Mouse (Mus musculus): ENCODE data around the gene Myo10.

Myo10 gene

DNA sequence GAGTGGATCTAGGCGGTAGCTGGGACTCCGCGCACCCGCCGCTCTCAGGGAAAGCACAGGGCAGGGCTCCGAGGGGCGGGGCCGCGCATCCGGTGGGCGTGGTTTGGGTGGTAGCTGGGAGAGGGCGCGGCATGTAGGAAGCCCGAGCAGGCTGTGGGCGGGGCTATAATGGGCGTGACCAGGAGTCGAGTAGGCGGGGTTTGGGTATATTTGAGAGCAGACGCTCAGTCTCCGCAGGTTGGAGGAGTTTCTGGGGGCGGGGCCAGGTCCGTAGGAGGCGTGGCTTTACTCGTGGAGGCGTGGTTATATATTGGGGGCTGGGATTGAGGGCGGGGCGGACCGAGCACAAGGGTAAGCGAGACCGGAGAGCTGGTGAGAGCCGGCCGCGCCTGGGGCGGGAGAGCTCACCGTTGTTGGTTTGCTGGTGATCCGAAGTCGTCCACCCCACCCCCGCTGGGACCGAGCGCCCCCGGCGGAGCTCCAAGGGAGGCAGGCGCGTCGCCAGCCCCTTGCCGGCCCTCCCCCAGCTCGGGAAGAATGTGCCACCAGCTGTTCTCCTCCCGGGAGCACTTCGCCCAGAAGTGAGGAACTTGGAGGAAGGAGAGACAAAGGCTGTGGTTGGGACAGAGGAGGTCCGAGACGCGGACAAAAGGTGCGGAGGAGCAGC lies at the start of gene Myo10:
Myo10 (plus strand) TSS at position 326 of the 667 bp plus-strand sequence.
- DNase-seq (ENCODE audit: low spot score) = peak; percentile 100

DNA sequence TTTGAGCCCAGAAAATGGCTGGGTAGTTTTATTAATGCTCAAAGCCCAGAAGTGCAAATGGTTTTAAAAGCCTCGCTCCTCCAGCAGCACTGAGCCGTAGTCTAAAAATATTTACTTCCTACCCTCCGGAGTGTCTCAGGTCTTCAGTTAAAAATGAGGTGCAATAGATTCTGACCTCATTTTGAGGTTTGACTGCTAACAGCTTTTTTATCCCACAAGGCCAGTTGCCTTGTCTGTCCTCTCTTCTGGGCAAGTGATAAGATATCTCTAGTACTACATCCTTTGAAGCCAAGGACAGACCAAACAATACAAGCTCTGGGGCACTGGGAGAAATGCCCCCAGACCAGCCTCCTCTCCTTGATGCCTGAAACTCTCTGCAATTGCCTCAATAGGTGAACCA lies 49.2 kb upstream of the Myo10 start:
- DNase-seq (ENCODE audit: low spot score) = no peak

DNA sequence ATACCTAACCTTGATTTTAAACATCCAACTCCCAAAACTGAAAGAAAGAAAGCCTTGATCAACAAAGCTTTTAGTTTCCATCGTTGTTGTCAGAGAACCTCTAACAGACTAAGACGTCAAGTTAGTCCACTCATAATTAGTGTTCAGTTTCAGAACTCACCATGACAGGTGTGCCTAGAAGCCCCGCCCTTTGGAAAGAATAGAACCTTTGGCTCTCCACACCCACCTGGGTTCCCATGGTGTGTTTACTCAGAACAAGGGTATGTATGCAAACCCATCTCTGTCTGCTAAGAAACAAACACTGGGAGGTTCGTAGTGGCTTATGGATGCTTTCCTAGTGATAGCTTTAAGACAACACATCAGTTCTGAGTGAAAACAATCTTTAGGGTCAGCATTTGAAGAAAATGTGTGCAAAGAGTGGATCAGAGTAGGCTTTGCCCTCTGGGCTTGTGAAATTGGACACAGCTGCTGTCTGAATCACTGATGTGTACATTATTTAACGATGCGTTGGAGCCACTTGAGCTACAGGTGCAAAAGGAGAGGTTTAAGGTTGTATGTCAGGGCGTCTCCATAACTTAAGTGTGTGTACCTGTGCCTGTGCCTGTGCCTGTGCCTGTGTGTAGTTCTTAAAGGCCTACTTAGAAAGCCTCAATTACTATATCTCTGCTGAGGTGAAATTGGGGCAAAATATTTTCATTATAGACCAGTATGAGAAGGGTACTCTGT lies 48.3 kb upstream of the Myo10 start:
- no peak for DNase-seq (ENCODE audit: low spot score)

DNA sequence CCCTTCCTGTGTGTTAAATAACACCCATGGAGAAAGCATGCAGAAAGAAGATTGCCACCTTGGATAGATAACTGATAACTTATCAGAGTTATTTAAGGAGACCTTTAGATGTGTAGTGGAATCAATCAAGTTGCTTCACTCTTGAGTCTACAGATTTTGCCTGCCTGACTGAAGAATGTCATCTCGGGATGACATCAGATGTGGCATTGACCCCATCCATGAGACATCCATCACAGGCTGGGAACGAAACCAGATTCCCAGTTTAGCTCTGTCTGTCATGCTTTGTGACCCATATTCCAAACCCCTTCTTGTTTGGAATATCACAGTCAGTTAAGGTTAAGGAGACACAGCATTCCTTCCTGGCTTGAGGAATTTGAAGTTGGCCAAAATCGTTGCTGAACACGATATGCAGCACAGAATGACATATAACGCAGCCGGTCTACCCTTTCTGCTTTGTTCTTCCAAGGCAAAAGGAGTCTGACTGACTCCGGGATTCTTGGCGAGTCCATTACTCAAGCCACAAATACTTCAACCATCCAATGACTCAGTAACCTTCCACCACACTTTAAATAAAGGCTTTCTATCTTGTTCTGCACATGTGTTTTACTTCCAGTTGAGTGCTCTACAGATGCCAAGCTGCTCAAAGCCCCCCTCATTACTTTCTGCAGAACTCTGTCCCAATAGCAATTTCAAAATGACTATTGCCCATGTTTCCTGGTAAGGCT lies 44.8 kb upstream of the Myo10 start:
- DNase-seq (ENCODE audit: low spot score) = no peak

DNA sequence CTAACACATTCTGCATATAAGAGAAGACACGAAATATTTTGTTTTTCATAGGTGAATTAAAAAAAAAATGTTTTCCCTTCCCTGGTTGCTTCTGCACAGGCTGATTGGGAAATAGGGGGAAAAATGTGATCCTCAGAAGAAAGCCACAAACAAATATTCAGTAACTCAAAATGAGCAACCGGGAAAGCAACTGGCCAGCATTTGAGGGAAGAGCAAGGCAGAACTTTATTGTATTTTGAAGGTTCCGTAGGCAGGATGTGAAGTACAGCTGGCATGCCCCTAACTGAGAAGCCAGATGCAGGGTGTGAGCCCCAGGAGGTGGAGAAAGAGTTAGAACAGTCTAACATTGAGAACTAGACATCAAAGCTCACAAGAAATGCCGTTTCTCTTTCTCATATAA lies 44.0 kb upstream of the Myo10 start:
- DNase-seq (ENCODE audit: low spot score) = no peak

DNA sequence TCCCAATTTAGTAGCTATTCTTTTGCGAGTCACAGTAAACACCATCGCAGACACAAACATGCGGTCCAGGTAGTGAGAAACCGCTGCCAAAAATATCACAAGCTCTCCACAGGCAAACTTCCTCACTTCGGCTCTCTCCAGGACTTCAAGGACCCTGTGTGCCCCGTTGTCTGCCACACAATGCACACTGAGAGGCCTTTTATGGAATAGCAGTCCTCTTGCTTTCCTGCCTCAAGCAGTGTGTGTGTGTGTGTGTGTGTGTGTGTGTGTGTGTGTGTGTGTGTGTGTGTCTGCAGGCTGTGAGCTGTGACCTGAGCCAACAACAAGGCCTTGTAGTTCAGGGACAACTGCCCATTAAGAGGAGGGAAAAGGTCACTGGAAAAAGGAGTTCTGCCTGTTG lies 41.6 kb upstream of the Myo10 start:
- DNase-seq (ENCODE audit: low spot score) = no peak

DNA sequence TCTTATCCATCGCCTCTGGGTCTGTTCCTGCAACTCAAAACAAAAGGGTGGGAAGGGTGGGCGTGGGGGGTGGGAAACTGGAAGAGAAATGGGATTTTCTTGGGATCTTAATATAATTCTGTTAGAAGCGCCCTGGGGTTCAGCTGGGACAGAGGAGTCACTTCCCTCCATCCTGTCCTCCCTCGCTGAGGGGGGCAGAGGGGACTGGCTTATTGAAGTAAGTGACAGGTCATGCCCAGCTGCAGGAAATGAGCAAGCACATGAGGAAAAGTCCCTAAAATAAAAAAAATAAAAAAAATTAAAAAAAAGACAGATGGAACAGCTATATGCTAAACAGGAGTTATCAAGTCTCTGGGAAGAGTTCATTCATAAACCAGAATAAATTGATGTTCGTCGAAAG lies 40.3 kb upstream of the Myo10 start:
- DNase-seq (ENCODE audit: low spot score) = no peak

DNA sequence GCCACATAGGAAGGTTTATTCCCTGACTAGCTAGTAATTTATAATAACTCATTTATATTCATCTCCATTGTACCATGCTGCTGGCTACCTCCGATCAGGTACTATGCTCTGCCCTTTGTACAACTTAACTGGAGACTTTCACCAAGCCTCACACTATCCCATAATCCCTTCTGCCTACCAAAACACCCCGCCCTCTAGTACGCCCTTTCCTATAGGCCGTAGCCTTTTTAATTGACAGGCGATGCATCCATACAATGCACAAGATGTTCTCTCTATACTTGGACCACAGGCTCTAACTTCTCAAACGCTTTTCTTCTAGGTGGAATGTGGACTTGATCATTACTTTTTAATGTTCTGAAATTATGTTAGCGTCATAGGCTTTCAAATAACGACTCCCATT lies 39.0 kb upstream of the Myo10 start:
- DNase-seq (ENCODE audit: low spot score) = no peak

DNA sequence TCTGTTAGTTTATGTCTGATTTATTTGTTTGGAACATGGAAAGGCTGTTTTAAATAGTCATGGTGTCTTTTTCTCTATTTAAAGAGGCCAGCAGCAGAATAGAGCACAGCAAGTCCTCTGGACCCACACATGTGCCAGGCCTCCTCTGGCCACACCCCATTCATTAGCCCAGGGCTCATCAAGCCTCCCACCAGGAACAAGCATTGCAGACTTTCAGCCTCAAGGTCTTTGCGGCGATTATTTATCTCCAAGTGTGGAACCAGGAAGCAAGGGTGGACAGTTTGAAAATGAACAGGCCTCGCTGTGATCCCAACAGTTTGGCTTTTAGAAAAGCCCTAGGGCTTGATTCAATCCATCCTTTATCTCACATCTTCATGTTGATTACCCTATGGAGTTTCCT lies 35.5 kb upstream of the Myo10 start:
- DNase-seq (ENCODE audit: low spot score) = no peak

DNA sequence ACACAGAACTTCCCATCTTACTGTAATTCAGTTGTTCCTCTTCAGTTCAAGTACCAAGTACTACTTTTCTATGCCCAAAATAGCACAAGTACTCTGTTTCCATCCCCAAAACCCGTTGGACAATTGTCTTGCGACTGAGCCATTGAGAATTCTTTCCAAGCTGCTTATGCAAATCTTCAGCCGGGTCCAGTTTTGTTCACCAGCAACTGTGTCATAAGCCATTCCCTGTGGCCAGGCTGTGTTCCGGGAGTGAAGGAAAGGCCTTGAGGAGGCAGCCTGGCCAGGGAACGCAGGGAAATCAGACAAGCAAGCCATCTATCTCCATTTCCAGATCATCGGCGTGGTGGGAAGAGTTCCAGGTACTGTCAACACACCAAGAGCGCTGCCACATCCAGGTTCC lies 34.4 kb upstream of the Myo10 start:
- DNase-seq (ENCODE audit: low spot score) = no peak

DNA sequence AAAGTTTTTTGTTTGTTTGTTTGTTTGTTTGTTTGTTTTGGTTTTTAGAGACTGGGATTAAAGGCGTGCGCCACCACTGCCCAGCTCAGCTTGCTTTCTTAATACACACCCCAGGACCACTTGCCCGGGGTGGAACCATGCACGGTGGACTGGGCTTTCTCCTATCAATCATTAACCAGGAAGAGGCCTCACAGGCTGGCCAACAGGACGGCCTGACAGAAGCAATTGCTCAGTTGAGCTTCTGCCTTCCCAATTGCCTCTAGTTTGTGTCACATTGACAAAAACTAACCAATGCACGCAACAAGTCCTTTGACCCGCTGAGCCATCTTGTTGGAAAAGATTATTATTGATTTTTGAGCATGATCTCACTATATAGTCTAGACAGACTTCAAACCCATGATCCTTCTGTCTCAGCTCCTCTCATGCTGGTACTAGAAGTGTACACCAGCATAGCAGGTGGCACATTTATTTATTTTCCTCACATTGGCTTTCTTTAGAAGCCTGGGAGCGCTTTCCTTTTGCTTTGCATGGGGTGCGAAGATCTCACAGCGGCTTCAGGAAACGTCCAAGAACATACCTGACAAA lies 32.9 kb upstream of the Myo10 start:
- no peak for DNase-seq (ENCODE audit: low spot score)

DNA sequence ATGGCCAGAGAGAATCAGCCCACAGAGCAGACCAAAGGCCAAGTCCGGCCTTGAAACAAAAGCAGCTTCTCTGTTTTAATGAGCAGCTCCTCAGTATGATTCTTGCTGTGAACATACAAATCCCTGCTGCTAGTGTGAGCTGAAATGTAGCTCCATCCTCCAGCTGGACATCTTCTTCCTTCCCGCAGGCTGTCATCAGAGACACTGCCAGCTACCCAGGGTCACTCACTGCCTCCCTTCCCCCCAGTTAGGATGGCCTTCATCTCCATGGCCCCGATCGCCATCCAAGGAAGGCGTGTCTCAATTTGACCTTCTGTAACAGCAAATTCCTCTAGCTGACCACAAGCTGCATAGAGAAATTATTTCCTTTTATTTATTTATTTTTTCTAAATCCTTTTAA lies 32.4 kb upstream of the Myo10 start:
- no peak for DNase-seq (ENCODE audit: low spot score)

DNA sequence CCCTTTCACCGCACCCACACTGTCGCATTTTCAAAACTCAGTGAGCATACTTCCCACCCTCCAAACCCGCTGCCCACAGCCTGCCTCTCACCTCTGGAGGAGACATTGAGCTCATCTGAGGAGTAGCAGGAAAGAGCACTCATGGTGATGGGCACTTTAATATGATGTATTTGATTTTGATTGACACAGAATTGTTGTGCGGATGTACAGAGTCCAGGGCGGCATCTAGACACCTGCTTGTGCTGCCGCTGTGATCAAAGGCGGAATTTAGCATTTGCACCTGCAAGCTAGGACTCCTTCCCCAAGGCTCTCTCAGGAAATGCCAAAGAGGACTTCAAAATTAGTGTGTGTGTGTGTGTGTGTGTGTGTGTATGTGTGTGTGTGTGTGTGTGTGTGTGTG lies 31.4 kb upstream of the Myo10 start:
- no peak for DNase-seq (ENCODE audit: low spot score)

DNA sequence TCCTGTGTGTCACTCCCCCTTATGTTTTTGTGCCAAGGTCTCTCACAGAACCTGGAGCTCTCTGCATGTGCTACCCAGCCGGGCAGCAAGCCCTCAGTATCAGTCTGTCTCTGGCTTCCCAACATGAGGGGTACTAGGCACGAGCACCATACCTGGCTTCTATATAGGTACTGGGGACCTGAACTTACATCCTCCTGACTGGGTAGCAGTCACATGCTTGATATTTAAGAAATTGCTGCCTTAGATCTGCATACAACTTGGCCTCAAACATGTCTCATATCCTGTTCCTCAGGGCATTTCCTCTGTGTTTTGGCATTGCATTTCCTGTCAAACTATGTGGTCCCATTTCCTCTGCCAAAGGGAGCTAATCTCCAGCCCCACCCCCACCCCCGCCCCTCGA lies 30.4 kb upstream of the Myo10 start:
- no peak for DNase-seq (ENCODE audit: low spot score)

DNA sequence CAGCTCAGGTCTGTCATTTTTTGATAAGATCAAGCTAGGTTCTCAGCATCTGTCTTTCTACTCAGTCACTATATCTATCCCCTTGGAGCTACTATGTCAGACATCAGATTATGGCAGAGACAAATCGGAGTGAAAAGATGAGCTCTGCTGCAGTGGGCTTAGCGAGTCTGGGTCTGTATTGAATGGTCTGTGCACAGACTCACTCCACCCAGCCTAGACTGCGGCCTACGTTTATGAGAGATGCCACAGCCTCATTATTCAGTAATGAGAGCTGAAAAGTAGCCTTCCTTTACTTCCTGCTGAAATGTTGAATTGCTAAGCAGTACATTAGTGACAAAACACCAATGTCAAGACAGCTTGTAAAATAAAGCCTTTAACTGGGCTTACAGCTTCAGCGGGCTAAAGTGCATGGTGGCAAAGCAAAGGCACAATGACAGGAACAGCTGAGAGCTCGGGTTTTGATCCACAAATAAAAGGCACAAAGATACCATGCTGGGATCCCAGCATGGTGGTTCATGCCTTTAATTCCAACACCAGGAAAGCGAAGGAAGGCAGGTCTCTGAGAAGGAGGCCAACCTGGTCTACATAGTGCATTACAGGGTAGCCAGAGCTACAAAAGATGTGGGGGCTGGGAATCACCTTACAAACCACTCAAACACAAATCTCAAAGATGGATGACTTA lies 28.7 kb upstream of the Myo10 start:
- DNase-seq (ENCODE audit: low spot score) = no peak

DNA sequence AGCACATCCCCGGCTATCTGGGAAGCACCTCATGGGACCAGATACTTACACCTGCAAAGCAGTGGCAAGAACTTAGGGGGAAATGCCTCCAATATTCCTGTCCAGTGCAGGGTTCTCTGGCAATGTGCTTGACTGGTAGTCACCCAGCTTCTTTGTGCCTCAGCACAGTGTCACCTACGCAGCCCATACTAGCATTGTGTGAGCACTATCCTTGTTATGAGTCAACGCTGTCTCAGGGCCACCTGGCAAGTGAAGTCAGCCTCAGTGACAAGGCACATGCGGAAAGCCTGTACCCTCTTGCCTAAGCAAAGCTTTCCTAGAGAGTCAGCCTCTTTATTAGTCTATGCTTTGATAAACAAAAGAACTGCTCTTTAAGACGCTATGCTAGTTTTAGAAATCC lies 24.0 kb upstream of the Myo10 start:
- DNase-seq (ENCODE audit: low spot score) = no peak

DNA sequence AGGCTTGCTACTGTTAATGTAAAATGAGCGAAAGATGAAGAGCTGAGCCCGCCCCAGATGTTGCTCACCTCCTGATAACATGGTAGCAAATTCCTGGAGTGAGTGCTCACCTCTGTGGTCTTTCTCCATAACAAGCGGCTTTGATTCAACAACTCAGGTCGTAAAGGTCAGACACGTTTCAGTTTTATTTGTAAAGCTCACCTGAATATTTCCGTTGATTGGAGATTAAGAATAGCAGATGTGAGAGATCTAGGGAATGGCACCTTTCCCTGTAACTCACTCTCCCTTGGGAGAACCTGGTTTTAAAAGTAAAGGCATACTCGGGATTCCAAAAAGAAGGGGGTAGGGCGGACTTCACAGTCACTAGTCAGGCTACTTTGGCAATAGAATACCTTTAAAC lies 20.0 kb upstream of the Myo10 start:
- no peak for DNase-seq (ENCODE audit: low spot score)

DNA sequence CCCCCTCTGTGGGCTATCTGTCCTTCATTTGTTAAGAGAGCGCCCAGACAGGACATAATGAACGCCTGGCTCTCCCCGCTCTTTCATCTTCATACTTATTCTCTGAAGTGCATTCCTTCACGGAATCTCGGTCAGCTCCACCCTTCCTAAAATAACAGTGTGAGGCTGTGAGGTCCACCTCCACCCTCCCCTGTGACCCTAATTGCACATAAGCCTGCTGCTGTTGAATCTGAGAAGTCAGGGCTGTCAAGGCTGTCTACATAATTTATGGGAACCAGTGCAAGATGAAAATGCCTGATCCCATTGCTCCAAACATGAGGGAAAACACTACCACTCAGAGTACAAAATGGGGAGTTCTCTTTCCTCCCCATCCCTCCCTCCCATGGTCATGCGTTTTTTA lies 19.0 kb upstream of the Myo10 start:
- no peak for DNase-seq (ENCODE audit: low spot score)

DNA sequence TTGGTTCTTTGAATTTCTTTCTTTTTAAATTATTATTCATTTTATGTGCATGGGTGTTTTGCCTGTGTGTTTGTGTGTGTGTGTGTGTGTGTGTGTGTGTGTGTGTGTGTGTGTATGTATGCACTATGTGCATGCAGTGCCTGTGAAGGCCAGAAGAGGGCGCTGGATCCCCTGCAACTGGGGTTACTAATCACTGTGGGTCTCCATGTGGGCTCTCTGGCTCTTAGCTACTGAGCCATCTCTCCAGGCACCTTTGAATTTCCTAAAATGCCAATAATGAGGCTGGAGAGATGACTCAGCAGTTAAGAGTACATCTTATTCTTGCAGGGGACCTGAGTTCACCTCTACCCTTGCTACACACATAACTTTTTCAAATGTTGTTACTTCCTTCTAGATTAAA lies 18.1 kb upstream of the Myo10 start:
- no peak for DNase-seq (ENCODE audit: low spot score)

DNA sequence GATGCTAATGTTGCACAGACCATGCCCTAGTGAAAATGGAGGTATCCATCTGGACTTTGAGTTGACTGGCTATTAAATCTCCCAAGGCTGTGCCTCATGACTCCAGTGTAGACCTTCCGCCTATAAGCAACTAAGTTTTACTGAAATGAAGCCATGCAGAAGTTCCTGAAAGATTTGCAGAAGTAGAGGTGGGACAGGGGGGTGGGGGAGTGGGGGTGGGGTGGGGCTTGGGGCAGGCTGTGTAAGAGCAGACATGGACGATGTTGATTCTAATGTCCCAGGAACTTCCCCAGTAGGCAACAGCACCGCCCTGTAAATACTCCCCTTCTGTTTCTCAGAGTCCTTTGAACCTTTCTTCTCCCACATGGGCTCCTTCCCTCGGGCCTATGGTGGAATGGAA lies 16.9 kb upstream of the Myo10 start:
- DNase-seq (ENCODE audit: low spot score) = no peak

DNA sequence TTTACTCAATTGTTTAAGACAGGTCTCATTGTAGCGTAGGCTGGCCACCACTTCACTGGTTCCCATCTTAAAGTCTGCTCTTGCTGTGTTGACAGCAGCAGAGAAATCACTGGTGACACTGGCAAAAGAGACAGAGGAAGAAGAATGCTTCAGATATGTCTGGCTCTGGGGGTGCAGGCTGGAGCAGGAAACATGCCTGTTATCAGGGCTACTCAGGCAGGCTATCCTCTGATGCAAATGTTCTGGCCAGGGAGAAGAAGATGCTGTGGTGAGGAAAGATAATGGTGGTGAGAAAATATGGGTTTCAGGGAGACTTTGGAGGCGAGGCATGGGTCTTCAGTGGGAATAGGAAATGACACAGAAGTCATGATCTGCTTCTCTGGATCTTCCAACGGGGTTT lies 13.6 kb upstream of the Myo10 start:
- DNase-seq (ENCODE audit: low spot score) = no peak

DNA sequence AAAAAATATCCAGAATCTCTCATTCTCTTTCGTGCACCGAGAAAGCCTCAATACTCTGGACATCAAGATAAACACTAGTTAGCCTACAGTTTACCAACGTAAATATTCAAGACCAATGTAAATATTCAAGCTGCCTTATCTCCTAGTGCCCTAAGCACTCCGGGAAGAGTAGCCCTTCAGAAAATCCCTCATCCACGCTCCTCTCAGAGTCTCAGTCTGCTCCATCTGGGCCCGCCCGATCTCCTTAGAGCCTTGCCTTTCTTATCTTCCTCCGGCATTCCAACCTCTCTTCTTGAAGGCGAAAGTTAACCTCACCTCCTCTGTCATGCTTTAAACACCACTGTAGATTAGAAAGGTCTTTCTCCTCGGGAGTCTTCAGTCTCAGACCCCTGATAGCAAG lies 13.1 kb upstream of the Myo10 start:
- no peak for DNase-seq (ENCODE audit: low spot score)

DNA sequence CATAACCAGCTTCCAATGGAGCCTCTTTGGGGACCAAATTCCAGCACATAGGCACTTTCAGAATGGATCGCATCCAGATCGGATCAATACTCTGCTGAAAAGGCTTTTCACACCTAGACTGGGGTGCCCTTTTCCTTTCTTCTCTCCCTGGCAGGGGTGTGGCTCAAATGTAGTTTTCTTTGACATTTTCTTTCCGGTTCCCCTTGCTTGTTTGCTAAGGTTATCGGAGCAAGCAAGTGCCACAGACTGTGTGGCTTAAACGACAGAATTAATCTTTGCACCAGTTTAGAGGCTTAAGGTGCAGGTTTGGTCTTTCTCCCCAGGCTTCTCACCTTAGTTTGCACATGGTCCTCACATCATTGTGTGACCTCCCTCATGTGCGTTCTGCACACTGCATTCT lies 11.1 kb upstream of the Myo10 start:
- DNase-seq (ENCODE audit: low spot score) = no peak

Measured in urinary bladder, postnatal 25 days (tissue).